Mouse (Mus musculus) gastrocnemius, postnatal 4 days (tissue): ENCODE measurements around the gene Strap. TPM values are rescaled to one million over a fixed set of nuclear protein-coding genes. Genes with fewer than 3 reads are reported as not detected.

ENCODE experiments used
- DNase-seq, 2 experiments: peaks; one replicate each; pipeline ENCODE4 v3.0.0; 2021 to 2022; ENCODE audit warnings: low spot score in 2 of 2, mixed read lengths in 2 of 2
- total RNA-seq, 2 experiments: library from RNA; stranded (reverse); gene quantifications; 2 replicates each; pipeline ENCODE4 v1.2.3; 2021

Gene Strap
- total RNA-seq, 2 experiments from 2014 or later: 95.1 to 95.8 TPM

DNA sequence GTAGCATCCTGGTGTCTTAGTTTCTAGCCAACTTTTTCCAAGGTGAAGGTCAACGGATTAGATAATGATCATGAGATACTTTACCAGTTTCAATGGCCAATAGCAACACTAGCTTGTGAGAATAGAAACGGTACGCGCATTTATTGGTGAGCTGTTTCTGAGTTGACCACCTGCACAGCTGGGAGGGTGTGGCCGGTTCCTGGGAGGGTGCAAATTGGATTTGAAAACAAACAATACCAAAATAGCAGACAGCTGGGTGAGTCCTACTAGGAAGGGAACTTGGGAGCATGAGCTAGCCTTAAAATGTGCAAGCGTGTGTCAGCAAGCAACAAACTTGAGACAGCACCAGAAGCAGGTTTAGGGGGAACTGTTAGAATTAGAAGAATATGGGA lies 38.8 kb downstream of the Strap start:
- DNase-seq: peak in 1 of 2 experiments; percentile 7

DNA sequence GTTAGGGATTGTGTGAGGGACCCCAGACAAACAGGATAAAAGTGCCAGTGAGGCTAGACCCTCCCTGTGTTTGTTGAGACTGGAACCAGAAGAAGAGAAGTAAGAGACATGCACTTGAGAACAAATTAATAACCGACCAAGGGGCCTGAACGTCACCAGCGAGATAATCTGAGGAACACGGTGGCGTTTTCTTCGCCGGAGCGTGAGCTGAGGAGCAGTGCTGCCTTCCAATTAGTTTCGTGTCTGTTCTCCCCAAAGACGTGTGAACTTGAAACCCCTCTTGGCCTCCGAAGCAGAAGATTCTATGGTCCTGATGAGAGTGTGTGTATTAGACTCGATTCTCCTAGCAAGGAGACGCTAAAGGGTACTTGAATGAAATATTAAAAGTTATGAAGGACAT lies 39.3 kb downstream of the Strap start:
- peak in 1 of 2 experiments; percentile 12 for DNase-seq

DNA sequence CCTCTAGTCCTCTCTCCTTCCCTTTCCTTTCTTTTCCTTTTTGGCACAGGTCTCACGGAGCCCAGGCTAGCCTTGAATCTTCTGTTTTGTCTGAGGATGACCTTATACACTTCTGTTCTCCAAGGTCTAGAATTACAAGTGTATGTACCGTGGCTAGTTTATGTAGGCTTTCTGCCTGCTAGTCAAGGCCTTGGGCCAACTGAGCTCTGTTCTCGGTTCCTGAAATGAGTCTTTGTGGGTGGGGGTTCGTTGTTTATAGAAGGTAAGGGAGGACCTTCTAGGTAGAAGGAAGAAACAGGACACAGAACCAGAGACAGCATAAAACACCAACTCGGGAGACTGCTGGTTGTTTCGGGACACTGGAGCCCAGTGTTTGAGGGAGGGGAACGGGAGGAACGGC lies 40.3 kb downstream of the Strap start:
- peak in 1 of 2 experiments; percentile 7 for DNase-seq

DNA sequence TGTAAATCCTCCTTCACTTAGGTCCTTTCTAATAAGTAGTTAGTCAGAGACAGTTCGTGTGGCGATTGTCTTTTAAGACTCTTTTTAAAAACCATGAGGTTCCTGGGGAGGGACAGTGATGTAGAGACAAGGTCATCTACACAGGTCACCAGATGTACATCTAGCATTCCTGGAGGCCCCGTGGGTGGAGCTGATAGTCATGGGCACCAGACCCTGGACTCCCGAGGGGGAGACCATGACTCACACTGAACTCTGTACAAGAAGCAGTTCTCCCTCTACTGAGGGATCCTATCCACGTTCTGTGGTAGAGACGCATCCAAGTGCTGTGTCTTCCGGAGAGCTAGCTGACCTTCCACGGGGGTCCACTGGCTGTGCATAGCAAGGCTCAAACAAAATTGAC lies 42.1 kb downstream of the Strap start:
- no peak for DNase-seq

DNA sequence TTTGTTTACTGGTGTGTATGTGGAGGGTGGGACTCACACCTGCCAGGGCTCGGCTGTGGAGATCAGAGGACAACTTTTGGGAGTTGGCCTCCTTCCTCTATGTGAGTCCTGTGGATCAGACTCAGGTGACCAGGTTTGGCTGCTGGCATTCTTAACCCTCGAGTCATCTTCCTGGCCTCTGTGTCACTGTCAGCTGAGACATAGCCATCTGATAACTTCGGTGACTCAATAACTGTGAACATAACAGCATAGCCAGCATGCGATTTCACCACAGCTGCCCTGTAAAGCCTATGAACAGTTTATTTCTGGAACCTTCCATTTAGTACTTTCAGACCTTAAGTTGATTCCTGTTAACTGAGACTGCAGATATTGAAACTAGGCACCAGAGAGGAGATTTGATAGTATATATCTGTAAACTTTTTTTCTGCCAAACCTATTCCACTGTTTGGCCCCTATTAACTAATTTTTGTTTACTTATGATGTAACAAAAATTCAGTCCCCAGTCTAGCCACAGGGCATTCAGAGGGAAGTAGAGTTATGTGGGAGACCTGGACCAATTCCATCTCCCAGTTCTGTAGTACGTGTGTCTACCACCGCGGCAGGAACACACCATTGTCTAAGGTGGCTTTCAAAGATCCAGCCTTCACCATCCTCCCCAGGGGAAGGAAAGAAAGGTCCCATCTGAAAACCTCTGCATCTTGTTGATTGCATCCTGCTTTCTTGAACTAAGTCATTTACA lies 49.2 kb downstream of the Strap start:
- no peak for DNase-seq

DNA sequence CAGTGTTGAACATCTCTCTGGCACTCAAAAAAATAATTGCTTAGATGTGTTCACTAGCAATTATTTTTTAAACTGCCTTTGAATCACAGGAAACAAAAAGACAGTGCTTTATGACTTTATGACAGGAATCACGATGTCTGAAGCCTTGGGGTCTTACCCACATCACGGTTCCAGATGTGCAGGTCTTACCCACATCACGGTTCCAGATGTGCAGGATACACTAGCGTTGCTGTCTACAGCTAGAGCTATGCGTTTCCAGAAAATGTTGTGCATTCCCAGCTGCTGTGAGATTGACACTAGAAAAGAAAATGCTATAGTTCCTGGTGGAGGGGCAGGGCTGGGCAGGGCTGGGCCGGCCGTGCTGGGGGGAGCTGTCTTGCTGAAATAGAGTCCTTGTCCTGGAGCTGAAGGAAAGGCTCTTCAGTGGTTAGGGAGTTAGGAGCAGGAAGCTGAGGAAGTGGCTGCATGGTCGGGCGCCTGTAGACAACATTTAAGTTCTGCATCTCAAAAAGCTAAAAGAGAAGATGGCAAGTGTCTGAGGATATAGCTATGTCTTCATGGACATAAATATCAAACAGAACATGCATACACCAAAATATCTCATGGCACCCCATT lies 54.2 kb downstream of the Strap start:
- no peak for DNase-seq

DNA sequence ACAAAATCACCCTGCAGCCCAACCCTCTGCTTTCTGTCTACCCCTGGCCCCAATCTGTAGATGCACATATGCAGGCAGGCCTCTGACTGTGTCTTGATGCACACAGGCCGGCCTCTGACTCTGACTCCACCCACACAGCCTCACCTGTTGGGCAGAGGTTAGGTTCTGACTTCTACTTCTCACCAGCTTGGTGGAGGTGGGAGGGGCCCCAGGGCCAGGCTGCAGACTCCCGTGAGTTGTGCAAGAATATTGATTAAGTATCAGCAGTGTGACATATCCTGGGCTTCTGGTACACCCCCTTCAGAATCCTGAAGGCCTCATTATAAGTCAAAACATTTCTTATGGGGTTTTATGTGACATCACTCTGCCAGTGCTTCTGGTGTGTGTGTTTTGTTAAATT lies 54.8 kb downstream of the Strap start:
- no peak for DNase-seq

DNA sequence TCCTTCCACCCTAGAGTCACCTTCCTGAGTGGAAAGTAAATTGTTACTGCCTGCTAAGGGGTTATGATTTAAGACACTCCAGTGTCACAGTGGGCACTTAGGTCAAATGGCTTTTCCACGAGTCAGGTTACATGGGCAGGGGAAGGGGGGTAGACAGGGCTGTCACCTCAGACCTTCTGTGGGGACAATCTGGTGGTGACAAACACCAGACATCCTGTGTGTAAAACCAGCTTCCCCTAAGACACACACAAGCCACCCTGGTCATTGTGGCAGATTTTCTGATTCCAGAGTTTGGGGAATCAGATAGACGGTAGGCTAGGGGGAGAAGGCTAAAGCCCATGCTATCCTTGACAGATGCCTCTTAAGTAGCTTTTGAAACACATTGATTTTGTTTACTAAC lies 60.6 kb downstream of the Strap start:
- DNase-seq: no peak

DNA sequence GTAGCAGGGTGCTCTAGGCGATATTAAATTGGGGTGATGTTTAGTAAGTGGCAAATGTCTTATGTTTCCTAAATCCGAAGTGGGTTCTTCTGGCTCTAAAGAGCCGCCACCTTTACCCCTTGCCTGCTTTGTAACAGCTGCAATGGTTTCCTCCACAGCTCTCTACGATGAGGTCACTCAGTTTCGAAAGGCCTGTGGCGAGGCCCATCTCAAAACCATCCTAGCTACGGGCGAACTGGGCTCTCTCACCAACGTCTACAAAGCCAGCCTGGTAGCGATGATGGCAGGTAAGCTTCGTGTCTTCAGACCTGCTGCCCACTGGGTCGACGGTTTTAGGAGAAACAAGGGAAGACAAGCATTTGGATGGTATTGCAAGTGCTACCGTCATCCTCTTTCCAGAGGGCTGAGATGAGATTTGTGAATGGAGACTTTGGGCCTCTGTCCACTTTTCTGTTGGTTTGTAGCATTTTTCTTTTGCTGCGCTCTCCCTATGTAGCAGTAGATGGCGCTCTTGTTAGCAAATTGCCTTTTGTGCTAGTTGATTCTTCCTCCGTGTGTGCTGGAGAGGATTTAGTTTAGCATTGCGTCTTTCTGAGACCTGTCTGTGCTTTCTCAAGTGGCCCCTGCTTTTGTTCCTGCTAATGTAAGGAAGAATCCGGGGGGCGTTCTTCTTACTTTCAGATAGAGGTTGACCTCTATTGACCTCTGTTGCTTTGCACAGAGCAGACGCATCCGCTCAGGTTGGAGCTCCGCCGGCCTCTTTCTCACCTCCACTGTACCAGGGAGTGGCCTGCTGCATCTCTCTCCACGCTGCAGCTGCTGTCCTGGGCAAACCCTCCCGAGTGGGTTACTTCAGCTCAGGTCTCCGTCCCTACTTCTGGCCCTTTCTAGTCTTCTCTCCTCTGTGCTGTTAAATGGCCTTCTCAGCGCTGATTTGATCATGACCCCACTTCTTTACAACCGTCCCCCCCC lies 62.0 kb downstream of the Strap start:
- no peak for DNase-seq

DNA sequence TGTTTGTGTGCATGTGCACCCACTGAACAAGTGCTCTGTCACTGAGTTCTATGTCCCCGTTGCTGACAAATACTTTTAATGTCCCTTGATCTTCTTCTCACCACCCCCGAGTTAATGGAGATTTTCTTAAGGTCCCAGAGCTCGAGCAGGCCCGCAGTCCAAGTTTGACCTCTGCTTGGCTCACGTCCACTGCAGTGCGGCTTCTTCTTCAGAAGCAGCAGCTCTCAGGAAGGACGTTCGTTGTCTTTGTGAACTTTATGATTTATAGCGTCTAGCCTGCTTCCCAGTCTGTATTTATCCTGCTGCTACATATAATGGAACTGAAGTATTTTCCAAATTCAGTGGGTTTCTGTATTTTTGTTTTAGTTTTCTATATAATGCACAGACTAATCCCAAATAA lies 64.4 kb downstream of the Strap start:
- no peak for DNase-seq

Other genes with a start within 250 kb of the Strap start
- 10 to 100 TPM; 21.1 to 22.3 TPM for gene Eps8, start 80.2 kb upstream of the Strap start, total RNA-seq
- 10 to 100 TPM; 19.3 to 20.8 TPM for gene Dera, start 19.5 kb downstream of the Strap start, total RNA-seq